Mouse (Mus musculus) kidney, embryonic 14.5 days (tissue): Measurements from ENCODE around the gene Tspyl3. TPM values are rescaled to one million over a fixed set of nuclear protein-coding genes. Genes with fewer than 3 reads are reported as not detected.

ENCODE experiments used
- ATAC-seq: fragments of 200-750 bp; cut with Nextera tagmentation; 2 replicates; pipeline ENCODE4 v1.8.0; 2017; ENCODE audit warnings: moderate number of reproducible peaks, mild to moderate bottlenecking, moderate TSS enrichment, moderate library complexity; ENCODE audit not compliant: low FRiP score, low TSS enrichment
- H3K27ac ChIP-seq: fragments of 300-500 bp; sonication (generic); 2 replicates; pipeline ENCODE4 v1.5.1; 2014; ENCODE audit warnings: low read depth, mild to moderate bottlenecking, low read length, moderate library complexity, mixed read lengths
- H3K27me3 ChIP-seq: fragments of 300-500 bp; sonication (generic); 2 replicates; pipeline ENCODE4 v1.6.1; 2014; ENCODE audit warnings: mild to moderate bottlenecking, low read length; ENCODE audit not compliant: control insufficient read depth, insufficient read depth
- H3K36me3 ChIP-seq: fragments of 300-500 bp; sonication (generic); 2 replicates; pipeline ENCODE4 v1.6.1; 2014; ENCODE audit warnings: low read length, mixed read lengths; ENCODE audit not compliant: control insufficient read depth, insufficient read depth
- H3K4me1 ChIP-seq: fragments of 300-500 bp; sonication (generic); 2 replicates; pipeline ENCODE4 v1.6.1; 2014; ENCODE audit warnings: low read length, mixed read lengths; ENCODE audit not compliant: control insufficient read depth, insufficient read depth
- H3K4me2 ChIP-seq: fragments of 300-500 bp; sonication (generic); replicated peaks from 2 replicates; pipeline ENCODE4 v1.6.1; 2014; ENCODE audit warnings: low read depth, mild to moderate bottlenecking, low read length
- H3K4me3 ChIP-seq: fragments of 300-500 bp; sonication (generic); 2 replicates; pipeline ENCODE4 v1.5.1; 2014; ENCODE audit warnings: mild to moderate bottlenecking, low read length
- H3K9ac ChIP-seq: fragments of 300-500 bp; sonication (generic); 2 replicates; pipeline ENCODE4 v1.6.1; 2014; ENCODE audit warnings: low read depth, mild to moderate bottlenecking, low read length, moderate library complexity
- H3K9me3 ChIP-seq: fragments of 300-500 bp; sonication (generic); 2 replicates; pipeline ENCODE4 v1.6.1; 2016; ENCODE audit warnings: low read length; ENCODE audit not compliant: control insufficient read depth
- WGBS: fragments of 180-500 bp; shearing (Covaris S2); extraction: QIAGEN DNeasy Blood & Tissue Kit; methylation state at CpG from one replicate; pipeline ENCODE4 v1.1.7; 2014; 5-methylcytosine and 5-hydroxymethylcytosine counted together
- polyA plus RNA-seq: library from polyadenylated mRNA; unstranded; fragments of >200 nt; fragmentation: Nextera tagmentation; extraction: Ambion mirVana; gene quantifications from 2 replicates; pipeline ENCODE4 v1.2.1, GENCODE M21; 2014

The Tspyl3 gene
- polyA plus RNA-seq, 1 experiment from 2014 or later: 9.6 TPM

DNA sequence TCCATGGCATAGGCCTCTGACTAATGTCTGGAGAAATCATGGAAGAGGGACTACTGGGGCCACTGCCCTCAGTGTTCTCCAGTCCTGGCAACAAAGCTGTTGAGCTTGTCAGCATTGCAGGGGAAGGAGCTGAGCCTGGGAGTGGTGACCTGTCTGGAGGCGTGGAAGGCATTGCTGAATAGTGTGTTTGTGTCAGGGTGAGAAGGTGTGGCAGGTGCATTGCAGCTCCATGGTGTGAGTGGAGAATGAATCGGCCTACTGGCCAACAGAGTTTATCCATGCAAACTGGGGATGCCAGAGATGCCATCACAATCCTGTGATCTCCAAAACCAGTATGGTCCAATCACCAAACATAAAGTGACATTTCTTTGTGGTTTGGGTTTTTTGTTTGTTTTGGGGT lies 31.4 kb upstream of the Tspyl3 start:
- 86% methylated on average over 2 of the region's 2 CpGs for WGBS
- ATAC-seq: no peak
- no peak overlapping the region for H3K9ac ChIP-seq
- H3K27me3 ChIP-seq: no peaks in the 10 kb centered on the region
- H3K4me2 ChIP-seq: no peak overlapping the region
- no peaks in the 10 kb centered on the region for H3K9me3 ChIP-seq
- no peak overlapping the region for H3K27ac ChIP-seq
- H3K4me1 ChIP-seq: peaks cover 7% of the 10 kb centered on the region; the same call in 1 of the 2 replicates
- no peak overlapping the region for H3K4me3 ChIP-seq
- H3K36me3 ChIP-seq: peaks cover 38% of the 10 kb centered on the region

DNA sequence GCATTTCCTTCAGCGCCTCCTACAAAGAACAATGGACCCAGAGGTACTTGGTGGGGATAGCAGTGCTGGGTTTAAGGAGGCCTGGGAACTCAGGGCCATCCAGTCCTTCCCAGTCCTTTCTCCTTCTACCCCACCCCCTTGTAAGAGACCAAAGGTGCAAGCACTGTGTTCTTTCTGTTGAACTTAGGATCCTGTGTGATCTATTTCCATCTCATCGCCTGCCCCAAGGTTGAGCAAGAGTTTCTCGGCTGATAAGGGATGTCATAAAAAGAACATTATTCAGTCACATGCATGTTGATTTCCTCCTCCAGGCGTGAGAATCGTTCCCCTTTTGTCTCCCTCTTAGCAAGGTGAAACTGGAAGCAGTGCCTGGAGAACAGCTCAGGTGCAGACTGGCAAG lies 24.5 kb upstream of the Tspyl3 start:
- H3K9ac ChIP-seq: no peak overlapping the region
- H3K27ac ChIP-seq: no peak overlapping the region
- no peak overlapping the region for H3K4me3 ChIP-seq
- H3K4me2 ChIP-seq: no peak overlapping the region
- WGBS: 89% methylated on average over 5 of the region's 5 CpGs
- peaks cover 45% of the 10 kb centered on the region for H3K36me3 ChIP-seq
- ATAC-seq: no peak
- no peaks in the 10 kb centered on the region for H3K9me3 ChIP-seq
- no peaks in the 10 kb centered on the region for H3K4me1 ChIP-seq
- H3K27me3 ChIP-seq: no peaks in the 10 kb centered on the region

DNA sequence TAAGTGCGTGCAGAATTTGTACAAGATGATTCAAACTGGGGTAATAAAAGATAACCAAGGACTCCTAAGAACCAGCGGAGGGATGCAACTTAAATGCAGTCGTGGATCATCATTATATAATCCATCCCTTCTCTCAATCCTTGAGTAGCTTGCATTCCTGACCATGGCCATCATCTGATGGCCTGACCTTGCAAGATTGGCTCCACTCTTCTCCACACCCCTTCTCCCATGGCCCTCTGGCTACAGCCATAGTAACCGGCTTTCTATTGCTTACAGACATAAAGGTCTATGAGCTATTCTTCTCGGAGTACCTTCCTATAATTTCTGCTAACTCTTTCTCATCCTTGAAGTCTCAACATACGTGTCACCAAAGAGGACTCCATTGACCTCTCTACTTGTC lies 16.9 kb upstream of the Tspyl3 start:
- Histone ChIP-seq H3K4me1 (peaks cover 27% of the 10 kb centered on the region), H3K4me3 (peak overlapping the region; percentile 79), H3K27ac (no peak overlapping the region), H3K27me3 (no peaks in the 10 kb centered on the region), H3K4me2 (peak overlapping the region; percentile 91), H3K9ac (peak overlapping the region; percentile 91), H3K36me3 (peaks cover 27% of the 10 kb centered on the region), H3K9me3 (no peaks in the 10 kb centered on the region)
- 58% methylated on average over 6 of the region's 6 CpGs for WGBS
- ATAC-seq: no peak

DNA sequence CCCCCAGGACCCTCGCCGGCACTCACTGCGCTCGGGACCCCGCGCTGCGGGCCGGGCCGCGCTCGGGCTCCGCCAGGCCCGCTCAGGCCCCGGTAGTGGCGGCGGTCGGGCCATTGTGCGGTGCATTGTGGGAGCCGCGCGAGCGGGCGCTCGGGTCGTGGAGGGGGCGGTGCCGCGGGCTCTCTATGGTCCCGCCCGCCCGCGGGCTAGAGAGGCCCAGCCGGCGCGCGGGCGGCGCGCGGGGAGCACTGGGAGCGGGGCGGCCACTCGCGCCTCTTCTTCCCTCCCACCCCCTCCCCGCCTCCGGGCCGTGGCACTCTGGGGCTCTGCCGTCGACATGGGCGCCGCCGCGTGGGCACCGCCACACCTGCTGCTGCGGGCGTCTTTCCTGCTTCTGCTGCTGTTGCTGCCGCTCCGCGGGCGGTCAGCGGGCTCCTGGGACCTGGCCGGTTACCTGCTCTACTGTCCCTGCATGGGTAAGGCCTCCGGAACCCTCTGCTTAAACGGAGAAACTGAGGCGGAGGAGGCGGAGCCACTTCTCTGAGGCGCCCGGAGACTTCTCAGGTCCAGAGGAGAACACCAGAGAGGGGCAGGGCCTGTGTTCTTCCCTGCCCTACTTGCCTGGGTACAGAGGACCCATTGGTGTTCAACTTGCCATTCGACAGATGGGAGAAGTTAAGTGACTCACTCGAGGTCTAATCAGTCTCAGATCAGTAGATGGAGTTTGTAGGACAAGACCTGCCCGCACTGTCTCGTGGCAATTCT lies 16.2 kb upstream of the Tspyl3 start, which contains the start of the genes Plagl2 and Pofut1:
Gene Plagl2, minus strand, starts transcription at position 177 of the 765 bp plus-strand sequence.
Gene Pofut1, plus strand, starts transcription at position 284 of the 765 bp plus-strand sequence.
- H3K36me3 ChIP-seq: peaks cover 27% of the 10 kb centered on the region
- peak within 1 kb of the TSS; percentile 91 for H3K4me2 ChIP-seq
- H3K9ac ChIP-seq: peak within 1 kb of the TSS; percentile 91
- peak within 1 kb of the TSS; percentile 85 for H3K27ac ChIP-seq
- peak within 1 kb of the TSS; percentile 79 for H3K4me3 ChIP-seq
- no peaks in the 10 kb centered on the region for H3K27me3 ChIP-seq
- no peaks in the 10 kb centered on the region for H3K9me3 ChIP-seq
- peak; percentile 97 for ATAC-seq
- under 1% methylated on average over 43 of the region's 72 CpGs for WGBS
- peaks cover 27% of the 10 kb centered on the region for H3K4me1 ChIP-seq

DNA sequence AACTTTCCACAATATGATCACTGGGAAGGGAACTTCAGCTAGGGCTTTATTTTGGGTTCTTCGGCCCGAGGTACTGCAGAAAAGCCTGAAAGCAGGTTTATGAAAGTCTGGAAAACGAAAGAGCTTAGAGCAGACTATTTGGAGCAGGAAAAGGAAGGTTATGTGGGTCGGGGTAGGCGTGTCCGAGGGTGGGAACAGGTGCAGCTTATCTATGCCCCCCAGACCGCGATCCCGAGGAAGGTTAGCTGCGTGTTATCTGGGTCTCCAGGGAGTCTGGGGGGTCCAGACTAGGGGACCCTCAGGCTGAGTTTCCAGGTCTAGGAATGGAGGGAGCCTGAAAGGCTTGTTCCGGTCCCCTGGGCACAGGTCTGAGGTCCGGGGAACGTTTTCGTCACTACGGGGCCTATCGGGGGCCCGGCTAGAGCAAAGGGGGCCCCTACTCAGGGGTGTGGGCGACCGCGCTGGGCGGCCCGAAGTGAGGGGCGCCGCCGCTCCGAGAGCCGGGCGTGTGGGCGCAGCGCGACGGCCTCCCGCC lies 15.5 kb upstream of the Tspyl3 start:
- Histone ChIP-seq H3K9me3 (no peaks in the 10 kb centered on the region), H3K9ac (peak overlapping the region; percentile 91), H3K36me3 (peaks cover 27% of the 10 kb centered on the region), H3K27me3 (no peaks in the 10 kb centered on the region), H3K4me1 (peaks cover 27% of the 10 kb centered on the region), H3K4me3 (peak overlapping the region; percentile 79), H3K4me2 (peak overlapping the region; percentile 91), H3K27ac (peak overlapping the region; percentile 85)
- ATAC-seq: no peak; the same call in 1 of the 2 replicates
- WGBS: under 1% methylated on average over 27 of the region's 33 CpGs

DNA sequence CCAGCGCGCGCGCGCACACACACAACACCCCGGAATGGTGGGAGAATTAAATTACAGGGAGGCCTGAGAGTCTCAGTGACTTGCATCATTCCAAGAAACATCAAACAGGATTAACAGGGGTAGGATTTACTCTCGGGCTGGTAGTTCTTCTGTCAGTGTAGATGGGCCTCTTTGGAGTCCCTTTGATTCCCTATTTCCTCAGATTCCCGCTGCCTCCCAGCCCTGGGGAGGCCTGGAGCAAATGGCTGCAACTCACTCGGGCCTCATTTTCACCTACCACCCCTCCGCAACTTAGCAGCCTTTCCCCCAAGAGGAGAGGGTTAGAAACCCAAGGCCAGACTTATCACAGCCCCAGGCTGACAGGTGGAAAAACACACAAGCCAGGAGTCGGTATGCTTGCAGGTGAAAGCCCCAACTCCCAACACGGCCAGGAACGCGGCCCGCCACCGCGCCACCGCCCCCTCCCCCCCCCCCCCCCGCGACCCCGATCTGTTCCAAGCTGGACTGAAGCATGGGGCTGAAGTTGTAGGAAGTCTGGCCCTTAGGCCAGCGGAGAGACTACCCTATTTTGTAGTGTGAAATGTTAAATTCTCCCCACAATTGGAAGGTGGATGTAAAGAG lies 14.7 kb upstream of the Tspyl3 start:
- H3K4me2 ChIP-seq: peak overlapping the region; percentile 91
- H3K4me3 ChIP-seq: peak overlapping the region; percentile 79
- peak overlapping the region; percentile 91 for H3K9ac ChIP-seq
- H3K4me1 ChIP-seq: peaks cover 27% of the 10 kb centered on the region
- no peaks in the 10 kb centered on the region for H3K9me3 ChIP-seq
- H3K36me3 ChIP-seq: peaks cover 27% of the 10 kb centered on the region
- no peak for ATAC-seq
- no peaks in the 10 kb centered on the region for H3K27me3 ChIP-seq
- WGBS: 2% methylated on average over 21 of the region's 22 CpGs
- peak overlapping the region; percentile 85 for H3K27ac ChIP-seq

DNA sequence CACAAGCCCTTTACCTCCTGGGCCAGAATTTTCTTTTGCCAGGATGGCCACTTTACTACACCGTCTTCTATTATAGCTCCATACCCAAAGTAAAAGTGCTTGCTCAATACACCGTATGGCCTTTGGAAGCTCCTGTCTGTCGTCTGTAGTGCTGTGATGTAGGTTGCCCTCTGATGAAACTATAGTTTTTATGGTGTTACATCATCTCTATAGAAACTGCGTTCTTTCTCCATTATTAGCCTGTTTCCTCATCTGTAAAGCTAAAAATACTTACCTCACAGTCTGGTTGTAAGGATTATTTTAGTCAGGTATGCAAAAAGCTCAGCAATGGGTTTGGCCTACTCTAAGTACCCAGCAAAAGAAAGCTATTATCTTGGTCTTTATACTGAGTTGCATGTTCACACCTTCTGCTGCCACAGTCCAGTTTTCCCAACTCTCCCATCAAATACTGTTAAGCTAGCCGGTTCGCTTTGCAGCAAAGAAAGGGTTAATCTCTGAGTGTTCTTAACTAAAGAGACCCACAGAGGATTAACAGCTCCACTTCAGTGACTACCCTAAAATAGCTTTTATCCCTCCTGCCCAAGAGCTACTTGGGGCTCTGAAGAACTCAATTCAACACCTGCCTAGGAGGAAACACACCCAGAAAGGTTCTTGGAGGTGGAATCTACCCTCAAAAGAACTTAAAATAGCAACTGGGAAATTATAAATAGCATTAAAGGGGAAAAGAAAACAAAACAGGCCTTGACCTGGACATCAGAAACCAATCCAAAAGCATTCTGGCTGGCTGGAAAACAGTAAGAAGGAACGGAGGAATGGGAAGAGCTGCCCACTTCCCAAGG lies 14.0 kb upstream of the Tspyl3 start:
- WGBS: 57% methylated on average over 7 of the region's 7 CpGs
- H3K36me3 ChIP-seq: peaks cover 30% of the 10 kb centered on the region

DNA sequence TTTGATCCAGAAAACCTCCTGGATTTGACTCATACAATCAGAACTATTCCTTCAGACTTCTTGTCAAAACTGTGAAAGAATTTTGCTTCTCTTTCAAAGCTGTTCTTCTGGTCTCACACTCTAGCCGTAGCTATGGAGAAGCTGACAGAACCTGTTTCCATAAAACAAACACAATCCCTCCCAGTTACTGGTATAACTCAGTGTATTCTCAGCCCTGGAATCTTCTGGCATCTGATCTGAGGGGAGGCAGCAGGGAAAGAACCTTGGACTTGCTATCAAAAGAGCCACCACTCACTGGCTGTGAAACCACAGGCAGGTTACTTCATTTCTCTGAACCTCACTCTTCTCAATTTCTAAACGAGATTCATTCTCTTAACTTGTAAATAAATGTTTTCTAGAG lies 13.2 kb upstream of the Tspyl3 start:
- H3K4me1 ChIP-seq: peaks cover 27% of the 10 kb centered on the region
- no peak overlapping the region for H3K4me2 ChIP-seq
- no peak overlapping the region for H3K27ac ChIP-seq
- H3K4me3 ChIP-seq: no peak overlapping the region
- no peak for ATAC-seq
- WGBS: 76% methylated on average over 2 of the region's 2 CpGs
- no peaks in the 10 kb centered on the region for H3K9me3 ChIP-seq
- peaks cover 34% of the 10 kb centered on the region for H3K36me3 ChIP-seq
- H3K9ac ChIP-seq: no peak overlapping the region
- no peaks in the 10 kb centered on the region for H3K27me3 ChIP-seq

More for the DNA sequence above, 14.0 kb upstream of the Tspyl3 start:
- H3K4me2 ChIP-seq: peak overlapping the region; percentile 91
- peak overlapping the region; percentile 65 for H3K27ac ChIP-seq
- peaks cover 27% of the 10 kb centered on the region for H3K4me1 ChIP-seq
- no peaks in the 10 kb centered on the region for H3K27me3 ChIP-seq
- peak overlapping the region; percentile 79 for H3K4me3 ChIP-seq
- no peak for ATAC-seq
- H3K9me3 ChIP-seq: no peaks in the 10 kb centered on the region
- peak overlapping the region; percentile 91 for H3K9ac ChIP-seq
